In the genomic region with DNA sequence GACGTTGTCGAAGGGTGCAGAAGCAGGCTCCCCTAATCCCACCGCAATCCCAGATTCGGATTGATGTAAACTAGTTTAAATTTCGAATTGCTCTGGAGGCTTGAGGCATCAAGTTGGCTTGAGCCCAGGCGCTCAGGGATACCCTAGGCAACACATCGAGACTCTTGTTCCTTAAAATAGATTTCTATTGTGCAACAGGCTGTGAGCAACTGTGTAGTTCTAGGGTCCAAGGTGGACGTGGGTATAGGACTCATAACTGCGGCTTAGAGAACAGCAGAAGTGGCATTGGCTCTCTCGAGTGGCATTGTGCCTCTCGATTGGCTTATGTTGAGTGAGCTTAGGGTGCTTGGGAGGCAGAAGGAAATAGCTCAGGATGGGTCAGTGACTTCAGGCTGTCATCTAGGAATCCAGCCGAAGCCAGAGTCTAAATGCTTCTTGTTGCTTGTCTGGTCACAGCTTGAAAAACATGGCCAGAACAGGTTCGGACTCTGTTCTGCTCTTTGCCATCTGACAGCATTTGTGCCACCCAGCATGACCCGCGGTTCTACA, we compare ENCODE assay signal across 8 mouse cellular contexts. TPM values are rescaled to one million over a fixed set of nuclear protein-coding genes. Genes with fewer than 3 reads are reported as not detected.
DNase-seq lines count a peak whose midpoint lies in the region; ATAC-seq and TF ChIP-seq lines count a peak whose summit lies in the region.

No protein-coding gene starts in this region.

- H3K36me3 ChIP-seq in heart, postnatal 0 days (replicated peaks; ENCODE audit: control insufficient read depth, insufficient read depth, low read length) = peaks cover 8% of the 10 kb centered on the region
- H3K36me3 ChIP-seq in limb, embryonic 13.5 days = peaks cover 18% of the 10 kb centered on the region
- H3K36me3 ChIP-seq in myocyte (ENCODE audit: control insufficient read depth, insufficient read depth) = peaks cover 8% of the 10 kb centered on the region

- DNase-seq in adrenal gland, postnatal 36 days = peak; percentile 47 to 49
- DNase-seq in adrenal gland, adult 8-10 months = no peak
- DNase-seq in MN1 (ENCODE audit: low spot score) = peak; percentile 40
- DNase-seq in heart, postnatal 0 days (ENCODE audit: low spot score) = peak; percentile 39
- no peak for DNase-seq in frontal cortex, postnatal 25 days (ENCODE audit: low spot score in 2 of 2)
- no peak for DNase-seq in left cerebral cortex, postnatal 36 days (ENCODE audit: low spot score in 2 of 2)

- peak overlapping the region; percentile 92 for H3K4me3 ChIP-seq in heart, postnatal 0 days (ENCODE audit: low read depth, low read length)
- H3K4me3 ChIP-seq in limb, embryonic 13.5 days = peak overlapping the region; percentile 81
- peak overlapping the region; percentile 90 for H3K4me3 ChIP-seq in myocyte

- H3K79me2 ChIP-seq in myocyte (ENCODE audit: control insufficient read depth, insufficient read depth) = peaks cover 21% of the 10 kb centered on the region

- no peaks in the 10 kb centered on the region for H3K9me3 ChIP-seq in heart, postnatal 0 days (replicated peaks; ENCODE audit: control insufficient read depth, low read length)
- 0 out of 2 replicates have a peak, but pooled peaks cover 6% of the 10 kb centered on the region for H3K9me3 ChIP-seq in limb, embryonic 13.5 days

- intact Hi-C loops in left cerebral cortex, postnatal 36 days (cut with DNase I) = loop anchor here (2.0 to 10.0 kb wide), 2 partner anchors 14 to 224 kb away; a partner anchor contains a TSS

- 0 out of 2 replicates have a peak, but pooled peaks have one; percentile 16 for TF ChIP-seq EP300 in heart, postnatal 0 days (IDR thresholded peaks at IDR 0.05; ENCODE audit: low read depth)

- no peak for ATAC-seq in heart, postnatal 0 days (ENCODE audit: insufficient read depth, low read depth)
- no peak for ATAC-seq in limb, embryonic 13.5 days (ENCODE audit: low FRiP score, low read depth)

- H3K4me1 ChIP-seq in heart, postnatal 0 days (ENCODE audit: control insufficient read depth, insufficient read depth) = peaks cover 31% of the 10 kb centered on the region
- peaks cover 43% of the 10 kb centered on the region for H3K4me1 ChIP-seq in limb, embryonic 13.5 days

- H3K27me3 ChIP-seq in heart, postnatal 0 days (ENCODE audit: control insufficient read depth, insufficient read depth, low read length) = peaks cover 10% of the 10 kb centered on the region
- peaks cover 32% of the 10 kb centered on the region for H3K27me3 ChIP-seq in limb, embryonic 13.5 days
- no peaks in the 10 kb centered on the region for H3K27me3 ChIP-seq in myocyte (ENCODE audit: control insufficient read depth, insufficient read depth, insufficient read length)

- no peak for TF ChIP-seq CTCF in heart, postnatal 0 days (IDR thresholded peaks at IDR 0.05; ENCODE audit: low read depth)

- no peak for TF ChIP-seq POLR2A in myocyte (IDR thresholded peaks at IDR 0.05; ENCODE audit: insufficient read length, low read depth)

- peak overlapping the region; percentile 100 for H3K27ac ChIP-seq in heart, postnatal 0 days (ENCODE audit: low read depth)
- peak overlapping the region; percentile 99 for H3K27ac ChIP-seq in limb, embryonic 13.5 days

- peak overlapping the region; percentile 87 for H3K4me2 ChIP-seq in heart, postnatal 0 days (ENCODE audit: low read depth, low read length)
- H3K4me2 ChIP-seq in limb, embryonic 13.5 days (replicated peaks) = peak overlapping the region; percentile 88
- peak overlapping the region; percentile 92 for H3K4me2 ChIP-seq in myocyte (ENCODE audit: low read depth)

- WGBS in heart, postnatal 0 days = 9% methylated on average over 15 of the region's 15 CpGs
- WGBS in limb, embryonic 13.5 days = 23% methylated on average over 15 of the region's 15 CpGs

- peak overlapping the region; percentile 98 for H3K9ac ChIP-seq in heart, postnatal 0 days (replicated peaks; ENCODE audit: low read depth, low read length)
- H3K9ac ChIP-seq in limb, embryonic 13.5 days = peak overlapping the region; percentile 97

- peak overlapping the region; percentile 93 for H3ac ChIP-seq in myocyte (ENCODE audit: control insufficient read depth, insufficient read length)

TF ChIP-seq in myocyte, 11 proteins besides CTCF, POLR2A, EP300 and RAD21:
- no peak for TF ChIP-seq TCF3 (IDR thresholded peaks at IDR 0.05; ENCODE audit: insufficient read length, low read depth)
- TF ChIP-seq CEBPB (IDR thresholded peaks at IDR 0.05; ENCODE audit: insufficient read depth, poor library complexity, severe bottlenecking) = peak; percentile 88

RNA-seq across cellular contexts. Expression of a gene that starts 0.6 kb away (rescaled TPM):
- total RNA-seq in adrenal gland, postnatal 36 days (2021) = 100 to 1,000 TPM; 173 to 178 TPM
- 100 to 1,000 TPM; 168 to 169 (median 168) TPM for total RNA-seq in adrenal gland, adult 8-10 months (2022)
- total RNA-seq in heart, postnatal 0 days (2014; rRNA removed; ENCODE audit: low replicate concordance) = 290 and 312 TPM in 2 replicates
- polyA plus RNA-seq in heart, postnatal 0 days (2015; fragmentation: Nextera tagmentation; extraction: Ambion mirVana) = 116 and 127 TPM in 2 replicates
- 100 and 114 TPM in 2 replicates for polyA plus RNA-seq in limb, embryonic 13.5 days (2015; fragmentation: Nextera tagmentation; extraction: Ambion mirVana)
- polyA plus RNA-seq in myocyte (2012; fragmentation: generic; extraction: Trizol) = 227 TPM
- 100 to 1,000 TPM; 210 to 252 TPM for total RNA-seq in left cerebral cortex, postnatal 36 days (2021)

RNA-seq across cellular contexts. Expression of a gene that starts 4.1 kb away (rescaled TPM):
- 100 to 1,000 TPM; 178 to 225 TPM for total RNA-seq in adrenal gland, postnatal 36 days (2021)
- 100 to 1,000 TPM; 235 to 249 (median 240) TPM for total RNA-seq in adrenal gland, adult 8-10 months (2022)
- 48.2 and 72.1 TPM in 2 replicates for total RNA-seq in heart, postnatal 0 days (2014; rRNA removed; ENCODE audit: low replicate concordance)
- polyA plus RNA-seq in heart, postnatal 0 days (2015; fragmentation: Nextera tagmentation; extraction: Ambion mirVana) = 181 and 183 TPM in 2 replicates
- 127 and 133 TPM in 2 replicates for polyA plus RNA-seq in limb, embryonic 13.5 days (2015; fragmentation: Nextera tagmentation; extraction: Ambion mirVana)
- 189 TPM for polyA plus RNA-seq in myocyte (2012; fragmentation: generic; extraction: Trizol)
- total RNA-seq in left cerebral cortex, postnatal 36 days (2021) = 100 to 1,000 TPM; 124 to 136 TPM

RNA-seq across cellular contexts. Expression of a gene that starts 15.9 kb away (rescaled TPM):
- total RNA-seq in adrenal gland, postnatal 36 days (2021) = 1 to 10 TPM; 1.8 to 2.9 TPM
- total RNA-seq in adrenal gland, adult 8-10 months (2022) = 1 to 10 TPM; 3.2 to 7.5 (median 5.9) TPM
- total RNA-seq in heart, postnatal 0 days (2014; rRNA removed; ENCODE audit: low replicate concordance) = 2.7 and 8.4 TPM in 2 replicates
- 0.70 and 0.83 TPM in 2 replicates for polyA plus RNA-seq in heart, postnatal 0 days (2015; fragmentation: Nextera tagmentation; extraction: Ambion mirVana)
- polyA plus RNA-seq in limb, embryonic 13.5 days (2015; fragmentation: Nextera tagmentation; extraction: Ambion mirVana) = 3.2 and 3.8 TPM in 2 replicates
- 0.37 TPM for polyA plus RNA-seq in myocyte (2012; fragmentation: generic; extraction: Trizol)
- 10 to 100 TPM; 12.2 to 15.8 TPM for total RNA-seq in left cerebral cortex, postnatal 36 days (2021)

RNA-seq across cellular contexts. Expression of a gene that starts 28.9 kb away (rescaled TPM):
- total RNA-seq in adrenal gland, postnatal 36 days (2021) = 10 to 100 TPM; 11.7 to 13.6 TPM
- 10 to 100 TPM; 15.2 to 19.9 (median 17.5) TPM for total RNA-seq in adrenal gland, adult 8-10 months (2022)
- total RNA-seq in heart, postnatal 0 days (2014; rRNA removed; ENCODE audit: low replicate concordance) = 16.9 and 29.2 TPM in 2 replicates
- polyA plus RNA-seq in heart, postnatal 0 days (2015; fragmentation: Nextera tagmentation; extraction: Ambion mirVana) = 9.5 and 10.5 TPM in 2 replicates
- 28.0 and 29.6 TPM in 2 replicates for polyA plus RNA-seq in limb, embryonic 13.5 days (2015; fragmentation: Nextera tagmentation; extraction: Ambion mirVana)
- polyA plus RNA-seq in myocyte (2012; fragmentation: generic; extraction: Trizol) = 8.2 TPM
- total RNA-seq in left cerebral cortex, postnatal 36 days (2021) = 10 to 100 TPM; 35.8 to 36.5 TPM

RNA-seq across cellular contexts. Expression of a gene that starts 39.8 kb away (rescaled TPM):
- total RNA-seq in adrenal gland, postnatal 36 days (2021) = 100 to 1,000 TPM; 221 to 229 TPM
- 100 to 1,000 TPM; 223 to 300 (median 260) TPM for total RNA-seq in adrenal gland, adult 8-10 months (2022)
- 279 and 309 TPM in 2 replicates for total RNA-seq in heart, postnatal 0 days (2014; rRNA removed; ENCODE audit: low replicate concordance)
- 67.8 and 69.9 TPM in 2 replicates for polyA plus RNA-seq in heart, postnatal 0 days (2015; fragmentation: Nextera tagmentation; extraction: Ambion mirVana)
- polyA plus RNA-seq in limb, embryonic 13.5 days (2015; fragmentation: Nextera tagmentation; extraction: Ambion mirVana) = 316 and 329 TPM in 2 replicates
- polyA plus RNA-seq in myocyte (2012; fragmentation: generic; extraction: Trizol) = 252 TPM
- 100 to 1,000 TPM; 199 to 217 TPM for total RNA-seq in left cerebral cortex, postnatal 36 days (2021)

Comparison
In these comparisons a context has a peak if more than half of its experiments do, and no peak if none do; other contexts are left out.
1. DNase-seq: peak in adrenal gland, postnatal 36 days (2 of 2), MN1 (single experiment) and heart, postnatal 0 days (single experiment); none in adrenal gland, adult 8-10 months (single experiment), frontal cortex, postnatal 25 days (0 of 2) and left cerebral cortex, postnatal 36 days (0 of 2).
2. Peak in every context shown above with its lines, with median percentiles within 50 percentile points of each other: H3K4me2 ChIP-seq and H3K4me3 ChIP-seq.